Mouse (Mus musculus) liver, embryonic 12.5 days (tissue): Measurements from ENCODE around the gene Dpp6. TPM values are rescaled to one million over a fixed set of nuclear protein-coding genes. Genes with fewer than 3 reads are reported as not detected.

Experiments
- ATAC-seq: fragments of 200-750 bp; cut with Nextera tagmentation; 2 replicates; pipeline ENCODE4 v1.8.0; 2017; ENCODE audit warnings: moderate number of reproducible peaks, mild to moderate bottlenecking, moderate library complexity
- H3K27ac ChIP-seq: fragments of 300-500 bp; sonication (generic); 2 replicates; pipeline ENCODE4 v1.5.1; 2016; ENCODE audit warnings: mild to moderate bottlenecking
- H3K27me3 ChIP-seq: fragments of 300-500 bp; sonication (generic); replicated peaks from 2 replicates; pipeline ENCODE4 v1.6.1; 2016; ENCODE audit warnings: mild to moderate bottlenecking, moderate library complexity
- H3K36me3 ChIP-seq: fragments of 300-500 bp; sonication (generic); 2 replicates; pipeline ENCODE4 v1.6.1; 2016; ENCODE audit warnings: mild to moderate bottlenecking, moderate library complexity
- H3K4me1 ChIP-seq: fragments of 300-500 bp; sonication (generic); 2 replicates; pipeline ENCODE4 v1.6.1; 2016
- H3K4me2 ChIP-seq: fragments of 300-500 bp; sonication (generic); 2 replicates; pipeline ENCODE4 v1.6.1; 2016; ENCODE audit warnings: mild to moderate bottlenecking, moderate library complexity
- H3K4me3 ChIP-seq: fragments of 300-500 bp; sonication (generic); 2 replicates; pipeline ENCODE4 v1.5.1; 2016; ENCODE audit warnings: mild to moderate bottlenecking, moderate library complexity
- H3K9ac ChIP-seq: fragments of 300-500 bp; sonication (generic); 2 replicates; pipeline ENCODE4 v1.6.1; 2016; ENCODE audit warnings: mild to moderate bottlenecking, moderate library complexity
- H3K9me3 ChIP-seq: fragments of 300-500 bp; sonication (generic); replicated peaks from 2 replicates; pipeline ENCODE4 v1.6.1; 2016; ENCODE audit warnings: mild to moderate bottlenecking, moderate library complexity
- WGBS: fragments of 180-500 bp; shearing (Covaris S2); methylation state at CpG from one replicate; pipeline ENCODE4 v1.1.7; 2016; ENCODE audit not compliant: insufficient replicate concordance; 5-methylcytosine and 5-hydroxymethylcytosine counted together
- polyA plus RNA-seq: library from polyadenylated mRNA; unstranded; fragments of >200 nt; fragmentation: Nextera tagmentation; extraction: Ambion mirVana; gene quantifications from 2 replicates; pipeline ENCODE4 v1.2.1, GENCODE M21; 2016

Gene Dpp6
- polyA plus RNA-seq, 1 experiment from 2014 or later = 0.67 TPM

DNA sequence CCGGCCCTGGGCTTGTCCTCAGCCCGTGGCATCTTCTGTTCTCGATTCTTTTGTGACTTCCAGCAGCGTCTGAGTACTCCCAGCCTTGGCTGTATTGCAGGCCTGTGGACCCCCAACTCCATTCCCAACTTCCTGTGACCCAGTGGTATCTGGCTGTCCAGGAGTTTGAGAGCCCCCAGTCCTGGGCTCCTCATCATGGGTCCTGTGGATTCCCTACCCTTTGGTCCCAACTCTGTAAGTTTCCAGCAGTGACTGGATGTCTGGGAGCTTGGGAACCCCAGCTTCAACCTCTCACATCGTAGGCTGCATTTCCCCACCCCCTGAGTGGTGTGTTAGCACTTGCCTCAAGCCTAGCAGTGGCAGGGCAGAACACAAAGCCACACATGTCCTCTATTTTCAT is 220.8 kb downstream of the Dpp6 start:
- Histone ChIP-seq H3K4me3 (no peak overlapping the region), H3K9ac (no peak overlapping the region), H3K27ac (no peak overlapping the region), H3K36me3 (no peaks in the 10 kb centered on the region), H3K9me3 (no peaks in the 10 kb centered on the region), H3K4me2 (no peak overlapping the region), H3K4me1 (no peaks in the 10 kb centered on the region), H3K27me3 (no peaks in the 10 kb centered on the region)
- no peak for ATAC-seq
- WGBS = 47% methylated on average over 5 of the region's 5 CpGs

- peaks cover 36% of the 10 kb centered on the region for H3K27me3 ChIP-seq
- no peak for ATAC-seq
- H3K36me3 ChIP-seq = no peaks in the 10 kb centered on the region
- H3K4me1 ChIP-seq = no peaks in the 10 kb centered on the region
- H3K27ac ChIP-seq = no peak overlapping the region
- H3K4me2 ChIP-seq = no peak overlapping the region
- no peak overlapping the region for H3K9ac ChIP-seq
- 29% methylated on average over 7 of the region's 7 CpGs for WGBS
- H3K9me3 ChIP-seq = no peaks in the 10 kb centered on the region
- H3K4me3 ChIP-seq = no peak overlapping the region
Measured at GRCm38 (mm10) chr5:27048167-27048566, 231.2 kb downstream of the Dpp6 start.

DNA sequence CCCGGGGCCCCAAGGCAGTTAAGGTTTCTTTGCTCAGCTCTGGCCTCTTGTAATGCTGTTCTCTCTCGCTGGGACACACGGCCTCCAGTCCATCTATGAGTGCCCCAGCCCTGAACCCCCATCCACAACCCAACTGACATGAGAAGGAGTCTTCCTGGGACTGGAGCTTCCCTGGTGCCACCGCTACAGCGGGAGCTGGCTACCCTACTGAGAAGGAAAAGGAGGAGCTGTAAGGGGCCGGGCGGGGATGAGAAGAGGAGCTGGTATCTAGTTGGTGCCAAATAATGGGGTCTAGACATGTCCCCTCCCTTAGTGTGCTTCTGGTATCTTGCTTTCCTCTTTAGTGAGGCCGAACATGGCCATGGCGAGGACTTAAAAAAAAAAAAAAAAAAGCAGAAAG is 231.9 kb downstream of the Dpp6 start:
- no peaks in the 10 kb centered on the region for H3K9me3 ChIP-seq
- no peak overlapping the region for H3K27ac ChIP-seq
- WGBS = 9% methylated on average over 9 of the region's 9 CpGs
- peaks cover 36% of the 10 kb centered on the region for H3K27me3 ChIP-seq
- peak overlapping the region; percentile 49; the same call in 1 of the 2 replicates for H3K4me2 ChIP-seq
- H3K36me3 ChIP-seq = no peaks in the 10 kb centered on the region
- ATAC-seq = no peak
- H3K4me1 ChIP-seq = no peaks in the 10 kb centered on the region
- no peak overlapping the region for H3K4me3 ChIP-seq
- H3K9ac ChIP-seq = no peak overlapping the region

GRCm38 (mm10) chr5:27049341-27050091 is 232.5 kb downstream of the Dpp6 start:
- no peaks in the 10 kb centered on the region for H3K4me1 ChIP-seq
- whole genome bisulfite sequencing = 3% methylated on average over 55 of the region's 55 CpGs
- H3K9me3 ChIP-seq = no peaks in the 10 kb centered on the region
- no peak for ATAC-seq
- no peaks in the 10 kb centered on the region for H3K36me3 ChIP-seq
- no peak overlapping the region for H3K27ac ChIP-seq
- no peak overlapping the region for H3K9ac ChIP-seq
- no peak overlapping the region for H3K4me3 ChIP-seq
- peak overlapping the region; percentile 49 for H3K4me2 ChIP-seq
- peaks cover 36% of the 10 kb centered on the region for H3K27me3 ChIP-seq

- Histone ChIP-seq H3K4me2 (no peak overlapping the region), H3K4me3 (no peak overlapping the region), H3K36me3 (no peaks in the 10 kb centered on the region), H3K9ac (no peak overlapping the region), H3K4me1 (no peaks in the 10 kb centered on the region), H3K9me3 (no peaks in the 10 kb centered on the region), H3K27me3 (peaks cover 36% of the 10 kb centered on the region), H3K27ac (no peak overlapping the region)
- WGBS = 44% methylated on average over 3 of the region's 3 CpGs
- ATAC-seq = no peak
Measured at GRCm38 (mm10) chr5:27051250-27051649, 234.2 kb downstream of the Dpp6 start.

- H3K4me3 ChIP-seq = no peak overlapping the region
- H3K27me3 ChIP-seq = peaks cover 36% of the 10 kb centered on the region
- no peak overlapping the region for H3K9ac ChIP-seq
- H3K4me1 ChIP-seq = no peaks in the 10 kb centered on the region
- no peak overlapping the region for H3K27ac ChIP-seq
- no peak overlapping the region for H3K4me2 ChIP-seq
- no peaks in the 10 kb centered on the region for H3K36me3 ChIP-seq
- no peaks in the 10 kb centered on the region for H3K9me3 ChIP-seq
- WGBS = 13% methylated on average over 2 of the region's 2 CpGs
- ATAC-seq = no peak
Measured at GRCm38 (mm10) chr5:27052441-27052840, 235.4 kb downstream of the Dpp6 start.

DNA sequence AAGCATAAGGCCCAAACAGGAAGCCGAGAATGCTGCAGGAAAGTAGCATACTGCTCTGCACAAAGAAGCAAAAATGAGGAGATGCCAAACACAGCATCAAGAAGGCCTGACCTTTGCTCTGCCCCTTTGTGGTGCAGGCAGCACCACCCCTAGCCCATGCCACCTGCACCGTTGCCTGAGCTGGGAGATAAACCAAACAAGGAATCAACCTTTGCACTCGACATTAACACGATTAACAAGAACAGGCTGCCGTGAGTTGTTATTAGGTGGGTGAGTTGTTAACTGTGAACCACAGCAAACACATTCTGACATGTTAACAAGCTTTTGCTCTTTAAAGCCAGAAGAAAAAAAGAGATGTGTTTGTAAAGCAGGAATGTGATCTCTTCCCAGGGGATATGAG is 239.4 kb downstream of the Dpp6 start:
- WGBS = 50% methylated on average over 5 of the region's 5 CpGs
- H3K27me3 ChIP-seq = no peaks in the 10 kb centered on the region
- no peak overlapping the region for H3K9ac ChIP-seq
- H3K9me3 ChIP-seq = no peaks in the 10 kb centered on the region
- no peak overlapping the region for H3K4me2 ChIP-seq
- no peak overlapping the region for H3K4me3 ChIP-seq
- no peak for ATAC-seq
- no peaks in the 10 kb centered on the region for H3K36me3 ChIP-seq
- no peaks in the 10 kb centered on the region for H3K4me1 ChIP-seq
- H3K27ac ChIP-seq = no peak overlapping the region

- no peak overlapping the region for H3K4me2 ChIP-seq
- no peaks in the 10 kb centered on the region for H3K9me3 ChIP-seq
- WGBS = 45% methylated on average over 4 of the region's 4 CpGs
- no peak overlapping the region for H3K27ac ChIP-seq
- ATAC-seq = no peak
- H3K27me3 ChIP-seq = no peaks in the 10 kb centered on the region
- H3K4me1 ChIP-seq = no peaks in the 10 kb centered on the region
- H3K9ac ChIP-seq = no peak overlapping the region
- no peaks in the 10 kb centered on the region for H3K36me3 ChIP-seq
- no peak overlapping the region for H3K4me3 ChIP-seq
Measured at GRCm38 (mm10) chr5:27060114-27060513, 243.1 kb downstream of the Dpp6 start.

DNA sequence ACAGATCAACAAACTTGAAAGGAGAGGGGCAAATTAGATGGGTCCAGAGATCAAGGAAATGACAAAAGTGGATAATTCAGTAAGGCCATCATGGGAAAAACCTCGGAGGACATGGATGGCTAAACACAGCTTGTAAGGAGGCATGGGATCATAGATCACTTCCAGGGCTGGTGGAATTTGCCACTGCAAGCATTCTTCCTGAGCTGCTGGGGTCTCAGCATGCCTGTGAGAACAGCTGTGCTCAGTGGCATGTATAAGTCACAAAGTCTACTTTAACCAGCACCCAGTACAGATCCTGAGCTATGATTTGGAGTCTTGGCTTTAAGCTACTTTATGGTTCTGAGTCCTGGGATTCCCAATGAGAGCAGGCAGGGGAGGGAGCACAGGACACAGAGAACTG is 246.9 kb downstream of the Dpp6 start:
- no peak for ATAC-seq
- H3K27me3 ChIP-seq = no peaks in the 10 kb centered on the region
- no peak overlapping the region for H3K4me3 ChIP-seq
- H3K9ac ChIP-seq = no peak overlapping the region
- WGBS = 41% methylated on average over 1 of the region's 1 CpGs
- no peaks in the 10 kb centered on the region for H3K9me3 ChIP-seq
- no peaks in the 10 kb centered on the region for H3K36me3 ChIP-seq
- H3K27ac ChIP-seq = no peak overlapping the region
- H3K4me2 ChIP-seq = no peak overlapping the region
- H3K4me1 ChIP-seq = no peaks in the 10 kb centered on the region

DNA sequence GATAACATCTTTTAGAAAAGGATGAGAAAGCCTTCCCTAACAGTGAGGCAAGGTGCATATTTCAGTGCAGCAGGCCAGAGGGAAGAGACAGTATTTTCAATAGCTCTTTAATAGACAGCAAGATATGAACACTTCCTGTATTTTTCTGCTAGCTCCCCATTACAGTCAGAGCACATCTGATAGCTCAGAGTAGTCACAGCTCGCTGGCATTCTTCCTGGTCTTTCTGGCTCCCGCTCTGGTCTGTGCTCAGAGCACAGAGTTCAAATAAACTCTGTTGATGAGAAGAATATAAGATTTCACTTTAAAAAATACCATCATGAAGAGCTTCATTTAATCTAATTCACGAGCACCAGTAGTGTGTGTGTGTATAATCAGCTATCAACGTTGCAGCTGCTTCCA is 249.8 kb downstream of the Dpp6 start:
- Histone ChIP-seq H3K4me2 (no peak overlapping the region), H3K27ac (no peak overlapping the region), H3K36me3 (no peaks in the 10 kb centered on the region), H3K4me1 (no peaks in the 10 kb centered on the region), H3K9me3 (no peaks in the 10 kb centered on the region), H3K4me3 (no peak overlapping the region), H3K9ac (no peak overlapping the region), H3K27me3 (no peaks in the 10 kb centered on the region)
- ATAC-seq = no peak
- 51% methylated on average over 4 of the region's 4 CpGs for WGBS

DNA sequence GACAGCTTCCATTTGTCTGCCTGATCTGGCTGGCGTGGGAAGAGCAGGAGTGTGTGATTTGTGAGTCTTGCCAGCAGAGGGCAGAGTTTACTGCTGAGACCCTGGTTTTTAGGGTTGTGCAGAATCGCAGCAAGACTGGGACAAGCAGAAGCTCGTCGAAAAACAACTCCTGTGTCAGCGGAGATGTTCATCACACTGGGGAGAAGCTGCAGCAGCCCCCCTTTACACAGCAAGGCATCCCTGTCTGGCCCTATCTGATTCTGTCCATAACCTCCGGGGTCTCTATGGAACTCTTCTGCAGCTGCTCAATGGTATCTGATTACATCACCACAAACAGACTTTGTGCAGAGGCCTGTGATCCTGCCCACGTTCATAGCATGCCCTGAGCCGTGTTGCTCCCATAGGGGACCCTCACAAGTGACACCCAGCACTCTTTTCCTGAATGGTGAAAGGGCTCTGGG is 258.2 kb downstream of the Dpp6 start:
- 16% methylated on average over 8 of the region's 8 CpGs for WGBS
- Histone ChIP-seq H3K4me2 (no peak overlapping the region), H3K9ac (no peak overlapping the region), H3K9me3 (no peaks in the 10 kb centered on the region), H3K36me3 (no peaks in the 10 kb centered on the region), H3K4me1 (no peaks in the 10 kb centered on the region), H3K4me3 (no peak overlapping the region), H3K27ac (no peak overlapping the region), H3K27me3 (no peaks in the 10 kb centered on the region)
- ATAC-seq = no peak

GRCm38 (mm10) chr5:27076046-27076445 is 259.0 kb downstream of the Dpp6 start:
- WGBS = 24% methylated on average over 1 of the region's 1 CpGs

DNA sequence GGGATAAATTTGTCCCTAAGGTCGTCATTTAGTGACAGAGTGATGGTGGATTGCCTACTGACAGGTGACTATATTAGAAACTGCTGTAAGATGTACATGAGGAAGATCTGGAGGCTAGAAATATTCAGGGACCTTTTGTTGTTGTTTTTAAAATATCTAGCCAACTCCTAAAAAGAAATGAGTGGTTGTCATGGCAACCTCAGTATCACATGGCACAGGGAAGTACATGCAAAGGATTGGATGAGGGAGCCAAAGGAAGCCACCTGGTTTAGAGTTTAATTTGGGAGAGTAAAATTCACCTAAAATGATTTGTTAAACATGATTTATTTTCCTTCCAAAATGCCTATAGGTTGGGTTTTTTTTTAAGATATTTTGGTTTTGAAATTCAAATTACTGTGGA is 260.8 kb downstream of the Dpp6 start:
- Histone ChIP-seq H3K9me3 (no peaks in the 10 kb centered on the region), H3K36me3 (no peaks in the 10 kb centered on the region), H3K27me3 (no peaks in the 10 kb centered on the region), H3K27ac (no peak overlapping the region), H3K4me1 (no peaks in the 10 kb centered on the region), H3K4me3 (no peak overlapping the region), H3K9ac (no peak overlapping the region), H3K4me2 (no peak overlapping the region)
- no peak for ATAC-seq
- 27% methylated on average over 1 of the region's 1 CpGs for WGBS

More at GRCm38 (mm10) chr5:27076046-27076445, 259.0 kb downstream of the Dpp6 start:
- Histone ChIP-seq H3K4me3 (no peak overlapping the region), H3K4me1 (no peaks in the 10 kb centered on the region), H3K9ac (no peak overlapping the region), H3K36me3 (no peaks in the 10 kb centered on the region), H3K27me3 (no peaks in the 10 kb centered on the region), H3K27ac (no peak overlapping the region), H3K4me2 (no peak overlapping the region), H3K9me3 (no peaks in the 10 kb centered on the region)
- no peak for ATAC-seq
